Mouse (Mus musculus): ENCODE data around the gene Epb41l2. TPM values are rescaled to one million over a fixed set of nuclear protein-coding genes. Genes with fewer than 3 reads are reported as not detected.

The Epb41l2 gene
- polyA plus RNA-seq (2012; ENCODE audit: insufficient read depth, insufficient read length, low replicate concordance, missing spikeins), result 421 TPM in 1 of 2 replicates, not detected in the other

DNA sequence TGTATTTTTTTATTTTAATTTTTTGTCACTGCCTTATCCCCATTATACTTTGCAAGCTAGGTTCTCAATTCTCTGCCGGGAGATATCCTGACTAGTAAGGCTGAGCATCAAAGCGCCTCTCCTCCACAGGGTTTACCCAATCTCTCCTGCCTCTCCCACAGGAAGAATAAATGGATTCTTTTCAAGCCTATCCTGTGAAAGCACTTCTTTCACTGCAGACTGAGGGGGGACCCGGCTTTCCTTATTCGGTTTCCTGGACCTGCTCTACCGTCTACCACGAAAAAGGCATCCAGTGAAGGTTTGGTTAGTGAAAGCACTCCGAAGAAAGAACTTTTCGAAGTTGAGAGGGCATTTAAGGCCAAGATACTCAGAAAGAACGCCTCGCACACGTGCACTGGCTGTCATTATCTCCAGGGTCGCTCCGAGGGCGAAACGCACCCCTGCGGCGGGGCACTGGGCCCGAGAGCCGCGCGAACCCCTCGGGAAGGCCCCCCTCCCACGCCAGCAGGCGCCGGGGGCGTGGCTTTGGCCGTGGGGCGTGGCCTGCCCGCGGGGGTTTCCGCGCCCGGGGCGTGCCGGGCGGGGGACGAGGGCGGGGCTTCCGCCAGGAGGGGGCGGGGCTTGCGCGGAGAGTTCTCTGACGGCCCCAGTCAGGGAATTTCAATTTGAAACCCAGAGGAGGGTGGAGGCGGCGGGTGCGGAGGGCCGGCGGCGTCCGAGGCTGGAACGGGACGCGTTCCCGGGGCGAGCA lies at the start of gene Epb41l2:
Epb41l2 (plus strand) TSS at position 591 of the 751 bp plus-strand sequence.
- H3K4me1 ChIP-seq (ENCODE audit: control insufficient read depth, insufficient read depth, low read length), result no peaks in the 10 kb centered on the region; the same call in 1 of the 2 replicates
- H3K27ac ChIP-seq (ENCODE audit: insufficient read depth, low read depth, low read length), result peak within 1 kb of the TSS; percentile 42; the same call in 1 of the 2 replicates
- WGBS, result 1% methylated on average over 55 of the region's 55 CpGs
- TF ChIP-seq CTCF (IDR thresholded peaks at IDR 0.05; ENCODE audit: insufficient read depth, low read depth, low read length) (no peak), POLR2A (IDR thresholded peaks at IDR 0.05; ENCODE audit: insufficient read depth, low read depth, low read length) (0 out of 2 replicates have a peak, but pooled peaks have one; percentile 21)
- peak within 1 kb of the TSS; percentile 68 for H3K4me3 ChIP-seq (ENCODE audit: insufficient read depth, low read depth, low read length)

DNA sequence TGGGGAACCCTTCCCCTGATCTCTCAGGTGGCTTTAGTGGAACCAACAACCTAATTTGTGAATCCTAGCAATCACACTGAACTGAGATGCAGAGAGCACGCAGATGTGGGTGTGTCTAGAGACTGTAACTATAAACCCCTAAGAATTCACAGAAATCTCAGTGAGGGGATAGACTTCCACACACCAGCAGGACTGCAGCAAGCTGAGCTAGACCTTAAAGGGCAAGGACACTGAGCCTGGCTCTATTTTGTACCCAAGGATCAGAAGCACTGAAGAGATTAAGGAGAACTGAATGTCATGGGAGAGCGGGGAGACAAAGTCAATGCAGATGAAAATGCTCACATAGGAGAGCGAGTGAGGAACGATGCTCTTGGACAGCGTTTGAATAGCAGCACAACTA lies 49.6 kb upstream of the Epb41l2 start:
- H3K4me1 ChIP-seq (ENCODE audit: control insufficient read depth, insufficient read depth, low read length), result no peaks in the 10 kb centered on the region
- no peak for TF ChIP-seq POLR2A (IDR thresholded peaks at IDR 0.05; ENCODE audit: insufficient read depth, low read depth, low read length)
- H3K4me3 ChIP-seq (ENCODE audit: insufficient read depth, low read depth, low read length), result no peak overlapping the region
- H3K27ac ChIP-seq (ENCODE audit: insufficient read depth, low read depth, low read length), result no peak overlapping the region
- WGBS, result 93% methylated on average over 5 of the region's 5 CpGs

DNA sequence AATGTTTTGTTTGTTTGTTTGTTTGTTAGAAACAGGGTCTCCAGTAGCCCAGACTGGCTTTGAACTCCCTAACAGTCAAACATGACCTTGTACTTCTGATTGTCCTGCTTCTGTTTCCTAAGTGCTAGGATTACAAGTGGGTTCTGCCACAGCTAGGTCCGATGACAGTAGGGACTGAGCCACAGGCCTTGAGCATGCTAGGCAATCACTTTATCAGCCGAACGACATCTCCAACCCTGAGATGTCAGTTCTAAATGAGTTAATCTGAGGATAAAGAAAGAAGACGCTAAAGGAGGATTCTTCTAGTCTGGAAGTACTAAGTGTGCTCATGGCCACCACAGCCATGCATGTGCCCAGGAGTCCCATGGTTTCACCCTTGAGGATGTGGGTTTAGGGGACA lies 48.9 kb upstream of the Epb41l2 start:
- no peak overlapping the region for H3K27ac ChIP-seq (ENCODE audit: insufficient read depth, low read depth, low read length)
- H3K4me1 ChIP-seq (ENCODE audit: control insufficient read depth, insufficient read depth, low read length), result no peaks in the 10 kb centered on the region
- TF ChIP-seq POLR2A (IDR thresholded peaks at IDR 0.05; ENCODE audit: insufficient read depth, low read depth, low read length) (no peak), CTCF (IDR thresholded peaks at IDR 0.05; ENCODE audit: insufficient read depth, low read depth, low read length) (no peak)
- 95% methylated on average over 4 of the region's 4 CpGs for WGBS
- H3K4me3 ChIP-seq (ENCODE audit: insufficient read depth, low read depth, low read length), result no peak overlapping the region

DNA sequence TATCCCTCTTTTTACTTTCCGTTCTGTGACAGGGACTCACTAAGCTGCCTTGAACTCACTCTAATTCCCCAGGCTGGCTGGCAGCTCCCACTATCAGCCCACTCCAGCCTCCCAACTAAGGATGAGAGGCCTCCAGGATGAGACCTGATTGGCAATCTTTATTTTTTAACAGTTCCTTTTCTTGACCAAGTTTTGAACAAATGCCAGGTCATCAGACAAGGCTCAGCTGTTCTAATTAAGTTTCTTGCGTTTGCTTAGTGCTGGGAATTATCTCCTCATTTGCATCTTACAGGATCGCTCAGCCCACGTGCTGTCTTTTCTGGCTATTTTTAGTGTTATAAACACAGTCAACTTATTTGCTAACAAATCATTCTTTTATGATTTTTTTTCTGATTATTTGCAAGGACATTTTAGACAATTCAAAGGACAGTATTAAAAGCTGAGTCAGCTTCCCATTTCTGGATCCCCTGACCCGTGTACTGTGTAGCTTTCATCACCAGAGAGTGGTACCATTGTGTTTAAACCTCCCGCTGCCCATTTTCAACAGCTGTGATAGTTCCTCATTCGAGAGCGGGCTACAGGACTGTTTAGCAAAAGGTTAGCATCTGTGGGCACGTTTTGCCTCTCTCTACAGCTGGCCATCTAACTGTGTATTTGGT lies 47.9 kb upstream of the Epb41l2 start:
- TF ChIP-seq POLR2A (IDR thresholded peaks at IDR 0.05; ENCODE audit: insufficient read depth, low read depth, low read length) (no peak), CTCF (IDR thresholded peaks at IDR 0.05; ENCODE audit: insufficient read depth, low read depth, low read length) (no peak)
- H3K27ac ChIP-seq (ENCODE audit: insufficient read depth, low read depth, low read length), result no peak overlapping the region
- 27% methylated on average over 9 of the region's 9 CpGs for WGBS

DNA sequence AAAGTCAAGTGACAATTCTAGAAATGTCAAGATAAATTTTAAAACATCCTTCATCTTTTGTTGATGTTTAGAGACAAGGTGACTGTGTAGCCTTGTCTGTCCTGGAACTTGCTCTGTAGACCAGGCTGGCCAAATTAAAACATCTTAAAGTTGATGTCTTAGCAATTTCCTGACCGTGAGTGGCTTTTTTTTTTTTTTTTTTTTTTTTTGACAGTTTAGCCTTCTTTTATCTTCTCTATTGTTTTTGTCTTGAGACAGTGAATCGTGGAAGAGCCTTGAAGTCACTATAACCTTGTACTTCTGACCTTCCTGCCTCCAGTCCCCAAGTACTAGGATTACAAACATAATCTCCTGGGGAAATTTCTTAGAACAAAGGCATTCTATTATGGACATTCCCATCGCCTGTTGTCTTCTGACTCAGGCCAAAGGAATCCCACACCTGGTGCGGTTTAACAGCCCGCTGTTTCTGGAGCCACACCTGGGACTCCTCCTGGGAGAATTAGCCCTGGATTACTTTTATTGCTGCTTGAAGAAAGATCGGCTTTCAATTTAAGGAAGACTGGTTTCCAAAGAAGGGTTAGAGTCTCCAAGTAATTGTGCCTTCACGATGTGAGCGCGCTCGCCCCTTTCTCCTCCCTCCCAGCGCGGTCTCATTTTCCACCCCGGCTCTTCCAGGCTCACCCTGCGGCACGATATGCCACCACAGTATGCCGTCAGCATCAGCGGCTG lies 45.6 kb upstream of the Epb41l2 start:
- 37% methylated on average over 17 of the region's 17 CpGs for WGBS
- TF ChIP-seq CTCF (IDR thresholded peaks at IDR 0.05; ENCODE audit: insufficient read depth, low read depth, low read length), result no peak
- TF ChIP-seq POLR2A (IDR thresholded peaks at IDR 0.05; ENCODE audit: insufficient read depth, low read depth, low read length), result no peak
- no peaks in the 10 kb centered on the region for H3K4me1 ChIP-seq (ENCODE audit: control insufficient read depth, insufficient read depth, low read length)
- H3K27ac ChIP-seq (ENCODE audit: insufficient read depth, low read depth, low read length), result no peak overlapping the region
- no peak overlapping the region for H3K4me3 ChIP-seq (ENCODE audit: insufficient read depth, low read depth, low read length)

More for the DNA sequence above, 47.9 kb upstream of the Epb41l2 start:
- H3K4me3 ChIP-seq (ENCODE audit: insufficient read depth, low read depth, low read length), result no peak overlapping the region
- H3K4me1 ChIP-seq (ENCODE audit: control insufficient read depth, insufficient read depth, low read length), result no peaks in the 10 kb centered on the region

DNA sequence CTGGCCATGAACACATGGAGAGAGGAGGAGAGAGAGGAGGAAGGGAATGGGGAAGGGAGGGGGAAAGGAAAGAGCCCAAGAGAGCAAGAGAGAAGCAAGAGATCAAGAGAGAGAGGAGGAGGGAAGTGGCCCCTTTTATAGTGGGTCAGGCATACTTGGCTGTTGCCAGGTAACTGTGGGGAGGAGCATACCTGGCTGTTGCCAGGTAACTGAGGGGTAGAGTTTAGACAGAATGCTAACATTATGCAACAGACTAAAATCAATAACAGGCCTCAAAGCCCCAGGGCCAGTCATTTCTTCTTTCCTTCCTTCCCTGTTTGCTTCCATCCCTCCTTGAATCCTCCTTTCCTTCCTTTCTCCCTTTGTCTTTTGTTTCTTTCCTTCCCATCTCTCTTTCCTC lies 41.9 kb upstream of the Epb41l2 start:
- Histone ChIP-seq H3K4me3 (ENCODE audit: insufficient read depth, low read depth, low read length) (no peak overlapping the region), H3K4me1 (ENCODE audit: control insufficient read depth, insufficient read depth, low read length) (no peaks in the 10 kb centered on the region), H3K27ac (ENCODE audit: insufficient read depth, low read depth, low read length) (no peak overlapping the region)
- TF ChIP-seq POLR2A (IDR thresholded peaks at IDR 0.05; ENCODE audit: insufficient read depth, low read depth, low read length), result no peak
- no peak for TF ChIP-seq CTCF (IDR thresholded peaks at IDR 0.05; ENCODE audit: insufficient read depth, low read depth, low read length)

DNA sequence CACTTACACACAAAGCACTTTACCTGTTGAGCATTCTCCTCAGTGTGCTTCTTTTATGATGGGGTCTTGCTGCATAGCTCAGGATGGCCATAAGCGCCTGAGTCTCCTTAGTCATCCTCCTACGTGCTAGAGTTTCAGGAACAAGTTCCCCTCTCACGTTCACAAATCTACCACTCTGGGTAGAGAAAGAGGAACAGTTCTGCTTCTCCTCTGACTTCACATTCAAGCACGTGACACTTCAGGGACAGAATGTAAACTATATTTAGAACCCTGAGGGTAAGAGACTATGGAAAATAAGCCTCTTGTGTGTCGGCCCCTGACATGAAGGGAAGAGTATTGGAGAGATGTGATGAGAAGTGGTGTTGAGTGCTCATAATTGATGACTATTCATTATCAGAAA lies 41.2 kb upstream of the Epb41l2 start:
- Histone ChIP-seq H3K4me3 (ENCODE audit: insufficient read depth, low read depth, low read length) (no peak overlapping the region), H3K4me1 (ENCODE audit: control insufficient read depth, insufficient read depth, low read length) (no peaks in the 10 kb centered on the region), H3K27ac (ENCODE audit: insufficient read depth, low read depth, low read length) (no peak overlapping the region)
- 86% methylated on average over 5 of the region's 5 CpGs for WGBS
- TF ChIP-seq CTCF (IDR thresholded peaks at IDR 0.05; ENCODE audit: insufficient read depth, low read depth, low read length) (no peak), POLR2A (IDR thresholded peaks at IDR 0.05; ENCODE audit: insufficient read depth, low read depth, low read length) (no peak)

DNA sequence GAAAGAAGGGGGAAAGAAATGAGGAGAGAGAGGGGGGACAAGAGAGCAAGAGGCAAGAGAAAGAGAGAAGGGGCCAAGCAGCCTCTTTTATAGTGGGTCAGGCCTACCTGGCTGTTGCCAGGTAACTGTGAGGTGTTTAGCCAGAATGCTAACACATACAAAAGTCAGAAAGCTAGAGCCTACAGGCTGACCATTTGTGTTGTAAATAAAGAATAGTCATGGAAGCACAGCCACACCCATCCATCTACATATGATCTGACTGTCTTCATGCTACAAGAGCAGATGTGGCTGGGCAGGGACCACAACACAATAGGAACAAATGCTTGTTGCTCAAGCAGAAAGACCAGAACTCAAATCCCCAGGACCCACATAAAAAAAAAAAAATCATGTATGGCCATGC lies 40.1 kb upstream of the Epb41l2 start:
- TF ChIP-seq POLR2A (IDR thresholded peaks at IDR 0.05; ENCODE audit: insufficient read depth, low read depth, low read length) (no peak), CTCF (IDR thresholded peaks at IDR 0.05; ENCODE audit: insufficient read depth, low read depth, low read length) (no peak)

DNA sequence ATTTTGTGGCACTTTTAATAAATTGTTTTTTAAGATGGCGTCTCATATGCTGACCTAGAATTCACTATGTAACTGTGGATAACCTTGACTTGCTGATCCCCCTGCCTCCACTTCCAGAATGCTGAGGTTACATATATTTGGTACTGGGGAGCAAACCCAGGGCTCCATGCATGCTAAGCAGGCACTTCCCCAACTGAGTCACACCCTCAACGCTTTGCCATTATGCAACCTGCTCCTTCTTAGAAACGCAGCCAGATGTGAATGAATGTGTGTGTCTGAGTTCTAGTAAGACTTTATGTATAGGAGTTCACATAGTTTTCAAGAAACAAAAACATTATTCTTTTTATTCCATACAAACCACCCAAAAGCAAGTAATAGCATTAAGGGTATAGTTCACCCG lies 38.4 kb upstream of the Epb41l2 start:
- Histone ChIP-seq H3K4me1 (ENCODE audit: control insufficient read depth, insufficient read depth, low read length) (no peaks in the 10 kb centered on the region), H3K27ac (ENCODE audit: insufficient read depth, low read depth, low read length) (no peak overlapping the region), H3K4me3 (ENCODE audit: insufficient read depth, low read depth, low read length) (no peak overlapping the region)
- TF ChIP-seq POLR2A (IDR thresholded peaks at IDR 0.05; ENCODE audit: insufficient read depth, low read depth, low read length) (no peak), CTCF (IDR thresholded peaks at IDR 0.05; ENCODE audit: insufficient read depth, low read depth, low read length) (no peak)
- 88% methylated on average over 4 of the region's 4 CpGs for WGBS

More for the DNA sequence above, 40.1 kb upstream of the Epb41l2 start:
- Histone ChIP-seq H3K4me3 (ENCODE audit: insufficient read depth, low read depth, low read length) (no peak overlapping the region), H3K4me1 (ENCODE audit: control insufficient read depth, insufficient read depth, low read length) (no peaks in the 10 kb centered on the region), H3K27ac (ENCODE audit: insufficient read depth, low read depth, low read length) (no peak overlapping the region)

All from olfactory bulb, adult 2 months (tissue).